Mouse (Mus musculus) embryonic facial prominence, embryonic 13.5 days (tissue): ENCODE measurements around the gene Hcar2. TPM values are rescaled to one million over a fixed set of nuclear protein-coding genes. Genes with fewer than 3 reads are reported as not detected.

Experiments used
- ATAC-seq: fragments of 200-750 bp; cut with Nextera tagmentation; 2 replicates; pipeline ENCODE4 v1.8.0; 2017; ENCODE audit warnings: low read depth; ENCODE audit not compliant: insufficient number of reproducible peaks, insufficient read depth, low FRiP score, low TSS enrichment
- H3K27ac ChIP-seq: fragments of 300-500 bp; sonication (generic); 2 replicates; pipeline ENCODE4 v1.5.1; 2015; ENCODE audit warnings: moderate library complexity, mild to moderate bottlenecking, inconsistent platforms
- H3K27me3 ChIP-seq: fragments of 300-500 bp; sonication (generic); 2 replicates; pipeline ENCODE4 v1.6.1; 2015; ENCODE audit warnings: mild to moderate bottlenecking, inconsistent platforms
- H3K36me3 ChIP-seq: fragments of 300-500 bp; sonication (generic); 2 replicates; pipeline ENCODE4 v1.6.1; 2015; ENCODE audit warnings: mild to moderate bottlenecking, inconsistent platforms
- H3K4me1 ChIP-seq: fragments of 300-500 bp; sonication (generic); 2 replicates; pipeline ENCODE4 v1.6.1; 2015; ENCODE audit warnings: inconsistent platforms
- H3K4me2 ChIP-seq: fragments of 300-500 bp; sonication (generic); 2 replicates; pipeline ENCODE4 v1.6.1; 2015; ENCODE audit warnings: moderate library complexity, mild to moderate bottlenecking, inconsistent platforms
- H3K4me3 ChIP-seq: fragments of 300-500 bp; sonication (generic); 2 replicates; pipeline ENCODE4 v1.5.1; 2015; ENCODE audit warnings: mild to moderate bottlenecking, inconsistent platforms
- H3K9ac ChIP-seq: fragments of 300-500 bp; sonication (generic); 2 replicates; pipeline ENCODE4 v1.6.1; 2015; ENCODE audit warnings: mild to moderate bottlenecking, inconsistent platforms
- H3K9me3 ChIP-seq: fragments of 300-500 bp; sonication (generic); 2 replicates; pipeline ENCODE4 v1.6.1; 2016; ENCODE audit warnings: inconsistent platforms
- WGBS: fragments of 180-500 bp; shearing (Covaris S2); methylation state at CpG from one replicate; pipeline ENCODE4 v1.1.7; 2015; ENCODE audit warnings: mixed read lengths; 5-methylcytosine and 5-hydroxymethylcytosine counted together
- polyA plus RNA-seq: library from polyadenylated mRNA; unstranded; fragments of >200 nt; fragmentation: Nextera tagmentation; extraction: Ambion mirVana; gene quantifications from 2 replicates; pipeline ENCODE4 v1.2.1, GENCODE M21; 2015

The Hcar2 gene
- polyA plus RNA-seq, 1 experiment from 2014 or later: 0.59 TPM

DNA sequence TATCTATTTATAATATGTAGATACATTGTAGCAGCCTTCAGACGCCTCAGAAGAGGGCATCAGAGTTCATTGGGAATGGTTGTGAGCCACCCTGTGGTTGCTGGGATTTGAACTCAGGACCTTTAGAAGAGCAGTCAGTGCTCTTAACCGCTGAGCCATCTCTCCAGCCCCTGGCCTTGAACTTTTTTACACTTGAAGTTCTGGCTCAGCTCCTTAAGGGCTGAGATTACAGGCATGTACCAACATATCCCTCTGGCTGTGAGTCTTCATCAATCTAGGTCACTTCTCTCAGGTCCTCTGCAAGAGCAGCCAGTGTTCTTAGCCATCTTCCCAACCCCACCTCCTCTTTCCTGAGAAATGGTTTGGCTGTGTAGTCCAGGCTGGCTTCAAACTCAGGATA is 25.0 kb upstream of the Hcar2 start:
- no peak for ATAC-seq
- Histone ChIP-seq H3K4me3 (no peak overlapping the region), H3K27me3 (no peaks in the 10 kb centered on the region), H3K4me1 (no peaks in the 10 kb centered on the region), H3K4me2 (no peak overlapping the region), H3K9me3 (no peaks in the 10 kb centered on the region), H3K36me3 (no peaks in the 10 kb centered on the region), H3K27ac (no peak overlapping the region), H3K9ac (no peak overlapping the region)
- WGBS: 62% methylated on average over 2 of the region's 2 CpGs

DNA sequence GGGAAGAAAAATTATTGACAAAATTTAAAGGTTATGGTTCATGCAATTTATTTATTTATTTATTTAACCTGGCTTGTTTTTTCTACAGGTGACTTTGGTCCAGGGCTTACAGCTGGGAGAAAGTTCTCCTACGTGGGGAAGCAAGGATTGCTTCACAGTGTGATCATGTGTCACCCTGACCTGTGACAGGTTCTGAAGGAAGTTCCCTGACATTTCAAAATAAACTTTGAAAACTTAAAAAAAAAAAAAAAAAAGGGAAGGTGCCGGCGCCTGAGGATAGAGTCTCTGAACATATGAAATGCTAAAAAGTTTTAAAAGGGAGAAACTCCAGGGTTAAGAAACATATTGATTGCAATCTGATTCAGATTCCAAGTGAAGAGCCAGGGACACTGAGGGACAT is 21.1 kb upstream of the Hcar2 start:
- no peaks in the 10 kb centered on the region for H3K9me3 ChIP-seq
- ATAC-seq: no peak
- WGBS: 69% methylated on average over 3 of the region's 3 CpGs

DNA sequence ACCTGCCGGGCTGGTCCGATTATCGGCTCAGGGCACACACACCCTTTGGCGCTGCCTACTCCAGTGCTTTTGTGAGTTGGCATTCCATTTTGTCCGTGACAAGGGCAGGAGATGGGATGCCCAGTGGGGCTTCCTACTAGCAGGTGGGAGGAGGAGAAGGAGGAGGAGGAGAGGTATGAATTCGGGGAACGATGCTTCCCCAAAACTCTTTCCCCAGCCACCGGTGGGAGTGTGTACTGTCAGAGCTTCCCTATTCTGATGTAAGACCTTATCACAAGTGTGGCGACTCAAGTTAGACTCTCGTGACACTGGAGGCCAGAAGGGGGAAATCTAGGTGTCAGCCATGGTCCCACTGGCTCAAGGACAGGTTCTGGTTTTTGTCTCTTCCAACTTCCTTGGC is 19.0 kb upstream of the Hcar2 start:
- H3K9ac ChIP-seq: no peak overlapping the region
- no peak overlapping the region for H3K27ac ChIP-seq
- WGBS: 76% methylated on average over 10 of the region's 10 CpGs
- no peak overlapping the region for H3K4me3 ChIP-seq
- H3K27me3 ChIP-seq: no peaks in the 10 kb centered on the region
- no peaks in the 10 kb centered on the region for H3K36me3 ChIP-seq
- H3K4me1 ChIP-seq: peaks cover 9% of the 10 kb centered on the region
- no peak for ATAC-seq
- H3K9me3 ChIP-seq: no peaks in the 10 kb centered on the region
- H3K4me2 ChIP-seq: no peak overlapping the region

More for the DNA sequence above, 21.1 kb upstream of the Hcar2 start:
- H3K36me3 ChIP-seq: no peaks in the 10 kb centered on the region
- H3K4me2 ChIP-seq: no peak overlapping the region
- no peaks in the 10 kb centered on the region for H3K4me1 ChIP-seq
- H3K4me3 ChIP-seq: no peak overlapping the region
- no peaks in the 10 kb centered on the region for H3K27me3 ChIP-seq
- H3K27ac ChIP-seq: no peak overlapping the region
- H3K9ac ChIP-seq: no peak overlapping the region

DNA sequence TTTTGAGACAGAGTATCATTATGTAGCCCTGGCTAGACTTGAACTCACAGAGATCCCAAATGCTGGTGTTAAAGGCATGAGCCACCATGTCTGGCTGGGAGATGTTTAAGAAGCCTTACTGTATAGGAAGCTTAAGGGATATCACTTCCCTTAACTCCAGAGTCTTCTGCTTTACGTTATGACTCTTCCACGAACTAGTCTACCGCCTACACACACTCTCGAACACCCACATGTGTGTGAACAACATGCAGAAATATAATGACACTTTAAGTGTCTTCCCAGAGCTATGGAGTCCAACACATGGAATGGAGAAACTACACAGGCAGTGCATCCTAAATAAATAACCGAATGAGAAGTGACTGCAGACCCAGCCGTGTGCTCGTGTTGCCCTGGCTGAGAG is 18.6 kb upstream of the Hcar2 start:
- Histone ChIP-seq H3K36me3 (no peaks in the 10 kb centered on the region), H3K4me1 (peaks cover 9% of the 10 kb centered on the region), H3K4me3 (no peak overlapping the region), H3K9ac (no peak overlapping the region), H3K9me3 (no peaks in the 10 kb centered on the region), H3K27me3 (no peaks in the 10 kb centered on the region), H3K4me2 (no peak overlapping the region), H3K27ac (no peak overlapping the region)
- 75% methylated on average over 7 of the region's 7 CpGs for WGBS
- no peak for ATAC-seq

DNA sequence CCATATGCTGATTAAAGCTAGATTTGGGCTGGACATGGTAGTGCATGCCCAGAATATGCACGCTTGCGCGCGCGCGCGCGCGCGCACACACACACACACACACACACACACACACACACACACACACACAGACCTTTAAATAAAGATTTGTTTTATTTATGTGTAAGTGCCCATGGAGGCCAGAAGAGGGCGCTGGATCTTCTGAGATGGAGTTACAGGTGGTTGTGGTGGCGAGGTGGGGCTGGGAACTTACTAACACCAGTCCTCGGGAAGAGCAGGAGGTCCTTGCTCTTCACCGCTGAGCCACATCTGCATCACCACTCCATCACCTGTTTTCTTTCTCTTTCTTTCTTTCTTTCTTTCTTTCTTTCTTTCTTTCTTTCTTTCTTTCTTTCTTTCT is 15.5 kb upstream of the Hcar2 start:
- no peak overlapping the region for H3K4me3 ChIP-seq
- H3K9ac ChIP-seq: no peak overlapping the region
- H3K27me3 ChIP-seq: no peaks in the 10 kb centered on the region
- H3K9me3 ChIP-seq: no peaks in the 10 kb centered on the region
- H3K36me3 ChIP-seq: no peaks in the 10 kb centered on the region
- H3K4me2 ChIP-seq: no peak overlapping the region
- H3K27ac ChIP-seq: no peak overlapping the region
- 83% methylated on average over 14 of the region's 14 CpGs for WGBS
- no peak for ATAC-seq
- H3K4me1 ChIP-seq: peaks cover 19% of the 10 kb centered on the region

DNA sequence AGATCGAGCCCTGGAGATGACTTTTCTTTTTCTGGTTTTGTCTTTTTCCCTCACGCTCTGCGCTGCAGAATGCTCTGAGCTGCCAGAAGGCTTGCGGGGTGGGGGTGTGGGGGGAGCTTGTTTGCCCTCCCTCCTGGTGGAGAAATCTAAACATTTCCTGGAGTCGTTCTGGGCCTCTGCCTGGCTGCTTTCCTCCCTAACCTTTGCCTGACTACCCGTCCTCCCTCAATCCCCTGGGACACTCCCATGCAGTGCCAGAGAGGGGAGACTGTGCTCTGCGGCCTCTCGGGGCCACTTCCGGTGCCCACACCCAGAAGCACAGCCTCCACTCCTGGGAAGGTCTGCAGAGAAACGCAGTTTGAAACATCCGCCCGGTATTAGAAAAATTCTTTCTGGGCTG is 14.6 kb upstream of the Hcar2 start, which contains the start of gene Hcar1:
TSS of gene Hcar1 (minus strand) at position 93 of the 400 bp plus-strand sequence.
- ATAC-seq: no peak
- H3K27me3 ChIP-seq: no peaks in the 10 kb centered on the region
- H3K36me3 ChIP-seq: no peaks in the 10 kb centered on the region
- peak within 1 kb of the TSS; percentile 28; the same call in 1 of the 2 replicates for H3K4me2 ChIP-seq
- no peaks in the 10 kb centered on the region for H3K9me3 ChIP-seq
- H3K9ac ChIP-seq: peak within 1 kb of the TSS; percentile 8; the same call in 1 of the 2 replicates
- no peak within 1 kb of the TSS; the same call in 1 of the 2 replicates for H3K27ac ChIP-seq
- no peak within 1 kb of the TSS for H3K4me3 ChIP-seq
- 48% methylated on average over 12 of the region's 12 CpGs for WGBS
- H3K4me1 ChIP-seq: peaks cover 19% of the 10 kb centered on the region

DNA sequence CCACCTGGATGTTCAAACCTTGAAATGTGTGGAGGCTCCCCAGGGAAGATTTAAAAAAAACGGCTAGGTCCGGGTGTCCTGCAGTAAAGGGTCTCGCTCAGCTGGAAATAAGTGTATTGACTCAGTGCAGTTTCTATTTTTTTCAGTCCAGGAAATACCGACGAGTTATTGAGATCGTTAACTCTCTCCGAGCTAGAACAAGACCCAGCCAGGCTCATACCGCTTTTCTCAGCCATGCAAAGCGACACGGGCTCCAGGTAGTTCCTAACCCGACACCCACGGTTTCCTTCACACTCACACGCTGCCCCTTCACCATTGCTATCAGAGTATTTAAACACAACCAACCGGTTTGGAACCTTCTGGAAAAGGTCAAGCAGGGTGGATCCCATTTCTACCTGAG is 12.8 kb upstream of the Hcar2 start:
- Histone ChIP-seq H3K4me2 (peak overlapping the region; percentile 17; the same call in 1 of the 2 replicates), H3K27me3 (no peaks in the 10 kb centered on the region), H3K4me3 (no peak overlapping the region), H3K9me3 (no peaks in the 10 kb centered on the region), H3K9ac (no peak overlapping the region), H3K27ac (no peak overlapping the region), H3K36me3 (no peaks in the 10 kb centered on the region), H3K4me1 (peaks cover 19% of the 10 kb centered on the region)
- no peak for ATAC-seq
- WGBS: 55% methylated on average over 14 of the region's 14 CpGs

DNA sequence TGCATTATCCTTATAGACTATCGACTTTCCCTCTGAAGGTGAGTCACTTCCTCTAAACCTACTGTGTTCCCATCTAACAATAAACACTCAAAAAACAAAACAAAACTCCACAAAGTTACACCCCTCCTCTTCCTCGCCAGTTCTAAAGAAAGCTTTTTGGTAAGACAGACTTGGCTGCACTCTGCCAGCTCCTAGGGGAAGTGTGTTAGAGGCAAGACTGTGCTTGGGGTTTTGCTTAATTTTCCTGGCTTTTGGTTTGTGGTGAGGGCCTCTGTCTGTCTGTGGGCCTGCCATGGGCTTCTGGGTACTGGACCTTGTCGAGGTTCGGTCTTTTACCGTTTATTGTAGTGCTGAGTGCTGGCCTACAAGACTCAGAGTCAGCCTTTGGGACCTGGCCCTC is 8.9 kb upstream of the Hcar2 start:
- Histone ChIP-seq H3K4me3 (no peak overlapping the region), H3K4me1 (peaks cover 10% of the 10 kb centered on the region), H3K27me3 (no peaks in the 10 kb centered on the region), H3K9me3 (no peaks in the 10 kb centered on the region), H3K4me2 (no peak overlapping the region), H3K9ac (no peak overlapping the region), H3K27ac (no peak overlapping the region), H3K36me3 (no peaks in the 10 kb centered on the region)
- 84% methylated on average over 5 of the region's 5 CpGs for WGBS
- no peak for ATAC-seq

DNA sequence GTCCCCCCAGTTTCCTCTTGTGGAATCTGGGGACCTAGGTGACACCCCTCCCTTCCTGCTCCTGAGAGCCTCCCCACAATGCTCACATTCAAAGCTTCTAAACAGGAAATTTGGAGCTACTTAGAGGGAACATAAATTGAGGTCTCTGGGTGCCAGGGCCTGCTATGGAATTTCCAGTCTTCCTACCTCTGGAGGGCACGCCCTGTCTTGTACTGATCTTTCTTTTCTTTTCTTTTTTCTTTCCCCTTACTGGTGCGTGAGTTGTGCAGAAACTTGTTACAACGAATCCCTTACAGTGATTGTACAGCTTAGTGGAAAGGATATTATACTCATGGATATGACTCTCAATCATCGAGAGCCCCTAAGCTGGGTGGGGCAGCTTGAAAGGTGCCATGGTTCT is 4.3 kb upstream of the Hcar2 start:
- H3K4me1 ChIP-seq: peaks cover 4% of the 10 kb centered on the region; the same call in 1 of the 2 replicates
- H3K27ac ChIP-seq: 0 out of 2 replicates have a peak overlapping the region, but pooled peaks have one; percentile 49
- H3K4me2 ChIP-seq: no peak overlapping the region
- no peaks in the 10 kb centered on the region for H3K9me3 ChIP-seq
- no peaks in the 10 kb centered on the region for H3K36me3 ChIP-seq
- 66% methylated on average over 4 of the region's 4 CpGs for WGBS
- no peak overlapping the region for H3K9ac ChIP-seq
- no peak overlapping the region for H3K4me3 ChIP-seq
- no peaks in the 10 kb centered on the region for H3K27me3 ChIP-seq
- ATAC-seq: no peak

DNA sequence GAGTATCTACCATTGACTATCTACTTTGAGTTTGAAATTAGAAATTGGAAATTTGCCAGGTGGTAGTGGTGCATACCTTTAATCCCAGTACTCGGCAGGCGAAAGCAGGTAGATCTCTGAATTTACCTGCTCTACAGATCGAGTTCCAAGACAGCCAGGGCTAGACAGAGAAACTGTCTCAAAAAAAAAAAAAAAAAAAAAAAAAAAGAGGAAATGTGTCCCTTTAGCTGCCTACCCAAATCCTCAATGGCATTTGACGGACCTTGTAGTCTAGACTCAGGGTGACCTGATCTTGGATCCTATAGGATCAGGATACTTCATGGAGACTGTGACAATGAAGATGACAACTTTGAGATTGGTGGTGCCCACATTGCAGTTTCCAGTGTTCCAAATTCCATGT is 1.2 kb upstream of the Hcar2 start:
- ATAC-seq: no peak
- 66% methylated on average over 4 of the region's 4 CpGs for WGBS

DNA sequence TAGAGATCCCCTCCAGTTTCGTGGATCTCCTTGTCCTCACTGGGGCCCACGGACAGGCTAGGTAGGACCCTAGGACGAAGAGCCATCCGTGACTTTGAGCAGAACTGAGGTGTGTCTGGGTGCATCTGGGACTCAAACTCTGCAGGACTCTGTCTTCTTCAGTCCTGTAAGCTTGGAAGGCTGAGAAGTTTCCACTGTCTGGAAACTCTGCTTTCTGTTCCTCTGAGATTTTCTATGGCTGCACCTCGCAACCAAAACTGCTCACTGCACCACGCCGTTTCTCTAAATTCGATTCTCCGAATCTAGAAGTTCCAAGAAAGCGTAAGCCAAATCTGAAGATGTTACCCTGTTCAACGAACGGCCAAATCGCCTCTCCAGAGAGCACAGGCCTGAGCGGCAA is 1.4 kb downstream of the Hcar2 start:
- WGBS: 88% methylated on average over 14 of the region's 14 CpGs
- no peak overlapping the region for H3K9ac ChIP-seq

More for the DNA sequence above, 1.2 kb upstream of the Hcar2 start:
- H3K27me3 ChIP-seq: no peaks in the 10 kb centered on the region
- no peaks in the 10 kb centered on the region for H3K36me3 ChIP-seq
- peaks cover 4% of the 10 kb centered on the region; the same call in 1 of the 2 replicates for H3K4me1 ChIP-seq
- no peak overlapping the region for H3K4me3 ChIP-seq
- no peaks in the 10 kb centered on the region for H3K9me3 ChIP-seq
- no peak overlapping the region for H3K4me2 ChIP-seq
- H3K27ac ChIP-seq: no peak overlapping the region
- H3K9ac ChIP-seq: no peak overlapping the region

DNA sequence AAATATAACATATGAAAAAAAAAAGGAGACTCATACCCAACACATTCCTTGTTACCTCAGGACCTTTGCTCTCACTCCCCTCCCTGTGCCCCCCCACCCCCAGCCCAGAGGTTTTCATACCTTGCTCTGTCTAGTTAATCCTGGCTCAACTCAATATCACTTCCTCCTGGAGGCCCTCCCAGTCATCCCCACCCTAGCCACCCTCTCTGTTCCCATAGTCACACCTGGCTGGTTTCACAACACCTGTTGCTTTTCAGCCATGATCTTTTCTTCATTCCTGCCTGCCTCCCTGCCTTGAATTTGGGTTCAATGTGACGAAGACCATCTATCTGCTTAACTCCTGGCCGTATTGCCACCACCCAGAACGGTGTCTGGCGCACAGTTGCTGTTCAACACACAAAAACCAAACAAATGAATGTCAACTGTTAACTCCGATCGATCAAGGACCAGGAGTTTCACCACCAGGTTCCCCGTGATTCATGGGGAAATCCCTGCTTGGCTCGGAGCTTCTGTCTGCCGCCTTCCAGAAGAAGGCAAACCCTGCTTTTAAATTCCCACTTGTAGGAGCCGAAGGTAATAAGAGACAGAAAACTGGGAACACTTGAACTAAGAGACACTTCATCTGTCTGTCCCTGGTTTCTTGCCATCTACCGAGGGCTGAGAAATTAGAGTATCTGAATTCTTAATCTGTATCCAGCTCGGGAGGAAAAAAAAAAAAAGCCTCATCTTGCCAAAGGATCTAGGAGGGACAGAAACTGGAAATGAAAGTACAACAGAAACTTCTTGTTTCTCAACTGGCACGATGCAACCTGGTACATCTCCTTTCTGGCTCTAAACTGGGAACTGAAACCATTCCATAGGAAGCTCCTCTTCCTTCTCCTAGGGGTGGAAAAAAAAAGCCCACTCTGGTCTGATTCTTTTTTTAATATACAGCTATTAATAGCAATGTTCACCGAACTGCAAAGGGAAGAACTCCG is 2.6 kb downstream of the Hcar2 start:
- no peak overlapping the region for H3K9ac ChIP-seq
- 76% methylated on average over 15 of the region's 15 CpGs for WGBS
- no peaks in the 10 kb centered on the region for H3K9me3 ChIP-seq
- H3K4me3 ChIP-seq: no peak overlapping the region
- peaks cover 9% of the 10 kb centered on the region for H3K4me1 ChIP-seq
- no peak overlapping the region for H3K27ac ChIP-seq
- no peak for ATAC-seq
- H3K27me3 ChIP-seq: no peaks in the 10 kb centered on the region
- no peaks in the 10 kb centered on the region for H3K36me3 ChIP-seq
- no peak overlapping the region for H3K4me2 ChIP-seq

More for the DNA sequence above, 1.4 kb downstream of the Hcar2 start:
- Histone ChIP-seq H3K27ac (no peak overlapping the region), H3K4me2 (no peak overlapping the region), H3K4me3 (no peak overlapping the region), H3K4me1 (peaks cover 9% of the 10 kb centered on the region), H3K36me3 (no peaks in the 10 kb centered on the region), H3K27me3 (no peaks in the 10 kb centered on the region), H3K9me3 (no peaks in the 10 kb centered on the region)
- ATAC-seq: no peak
